Mouse (Mus musculus): ENCODE results near the gene Pitpnb.

Pitpnb gene

DNA sequence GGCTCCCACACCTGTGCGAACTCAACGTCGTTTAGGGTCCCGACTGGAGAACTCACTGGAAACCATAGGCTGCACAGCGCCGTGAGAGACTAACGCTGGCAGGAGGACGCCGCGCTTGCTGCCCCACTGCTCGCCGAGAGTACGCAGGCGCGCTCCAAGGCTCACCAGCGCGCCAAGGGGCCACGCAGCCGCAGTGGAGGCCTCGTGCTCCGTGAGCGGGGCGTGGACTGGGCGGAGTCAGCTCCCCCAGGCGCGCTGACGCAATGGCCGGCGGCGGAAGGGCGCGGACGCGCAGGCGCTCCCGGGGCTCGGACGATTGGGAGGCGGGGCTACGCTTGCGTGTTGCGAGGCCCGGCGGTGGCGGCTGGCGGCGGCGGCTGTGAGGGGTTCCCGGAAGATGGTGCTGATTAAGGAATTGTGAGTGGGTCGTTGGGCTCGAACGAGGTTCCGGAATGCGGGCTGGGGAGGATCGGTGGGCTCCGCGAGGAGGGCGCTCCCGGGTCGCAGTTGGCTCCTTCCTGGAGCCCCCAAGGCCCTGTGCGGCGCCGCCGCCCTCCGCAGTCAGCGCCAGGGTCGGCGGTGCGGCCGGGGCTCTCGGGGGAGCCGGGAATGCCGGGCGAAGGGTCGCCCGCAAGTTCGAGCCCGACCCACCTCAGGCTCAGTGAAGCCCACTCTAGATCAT lies at the start of gene Pitpnb:
Gene Pitpnb (plus strand): TSS at position 347 of the 682 bp plus-strand sequence.
- peak; percentile 95 for DNase-seq (ENCODE audit: low read depth, low spot score)

DNA sequence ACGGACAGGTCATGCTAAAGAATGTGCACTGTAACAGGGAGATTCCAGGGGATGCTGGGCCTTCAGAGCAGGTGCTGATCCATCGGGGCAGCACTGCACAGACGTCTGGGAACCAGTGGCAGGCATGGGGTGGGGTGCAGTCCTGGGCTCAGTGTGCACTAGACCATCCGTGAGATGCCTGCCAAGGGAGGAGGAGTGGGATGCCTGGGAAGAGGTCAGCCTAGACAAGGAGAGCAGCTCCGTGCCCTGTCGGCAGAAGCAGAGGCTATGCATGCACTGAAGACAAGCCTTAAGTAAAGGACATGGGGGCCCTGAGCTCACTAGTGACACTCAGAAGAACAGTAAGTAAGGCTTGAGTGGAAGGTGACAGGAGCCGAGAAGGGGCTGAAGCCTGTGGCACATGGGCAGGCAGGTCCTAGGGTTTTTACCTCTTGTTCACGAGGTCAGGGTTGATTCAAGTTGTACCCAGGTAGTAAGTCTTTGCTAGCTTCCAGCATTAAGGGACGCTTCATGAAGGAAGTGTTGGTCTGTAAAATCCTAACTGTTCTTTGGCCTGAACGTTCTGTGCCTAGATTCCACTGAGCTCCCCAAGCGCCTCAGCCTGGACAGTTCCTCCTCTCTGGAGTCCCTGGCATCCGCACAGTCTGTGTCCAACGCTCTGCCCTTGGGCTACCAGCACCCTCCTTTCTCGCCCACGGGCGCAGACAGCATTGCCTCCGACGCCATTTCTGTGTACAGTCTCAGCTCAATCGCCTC lies 46.0 kb upstream of the Pitpnb start:
- no peak for DNase-seq (ENCODE audit: low read depth, low spot score)

DNA sequence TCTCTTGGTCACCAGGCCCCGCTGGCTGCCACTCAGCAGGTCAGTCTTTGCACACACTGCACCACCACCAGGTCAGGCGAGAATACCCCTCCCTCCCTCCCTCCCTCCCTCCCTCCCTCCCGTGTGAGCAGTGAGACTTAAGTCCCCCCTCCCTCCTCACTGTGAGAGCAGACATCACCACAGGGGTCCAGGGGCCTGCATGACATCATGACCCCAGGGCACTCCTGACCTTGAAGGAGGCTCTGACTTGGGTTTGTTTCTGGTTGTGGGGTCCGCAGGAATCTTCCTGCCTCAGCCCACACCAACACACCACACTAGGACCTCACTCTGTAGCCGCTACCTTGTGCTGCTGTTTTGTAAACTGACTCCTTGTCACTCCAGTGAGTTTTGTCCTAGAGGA lies 43.0 kb upstream of the Pitpnb start:
- no peak for DNase-seq (ENCODE audit: low read depth, low spot score)

DNA sequence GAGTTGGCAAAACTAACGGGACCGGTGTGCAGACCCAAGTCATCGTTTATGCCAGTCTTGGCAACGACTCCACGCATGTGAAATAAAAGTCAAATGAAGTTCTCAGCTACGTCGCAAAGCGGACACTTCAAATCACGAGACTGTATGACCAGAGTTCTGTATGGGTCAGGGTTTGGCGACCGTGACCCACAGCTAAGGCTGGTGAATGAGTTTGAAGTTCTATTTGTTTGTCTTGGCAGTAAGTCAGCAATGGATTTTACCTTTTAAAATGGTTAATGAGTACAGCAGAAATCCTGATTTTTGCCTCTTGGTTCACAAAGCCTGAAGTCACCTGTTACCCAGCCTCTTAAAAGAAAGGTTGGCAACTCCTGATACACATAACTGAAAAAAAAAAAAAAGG lies 42.1 kb upstream of the Pitpnb start:
- no peak for DNase-seq (ENCODE audit: low read depth, low spot score)

DNA sequence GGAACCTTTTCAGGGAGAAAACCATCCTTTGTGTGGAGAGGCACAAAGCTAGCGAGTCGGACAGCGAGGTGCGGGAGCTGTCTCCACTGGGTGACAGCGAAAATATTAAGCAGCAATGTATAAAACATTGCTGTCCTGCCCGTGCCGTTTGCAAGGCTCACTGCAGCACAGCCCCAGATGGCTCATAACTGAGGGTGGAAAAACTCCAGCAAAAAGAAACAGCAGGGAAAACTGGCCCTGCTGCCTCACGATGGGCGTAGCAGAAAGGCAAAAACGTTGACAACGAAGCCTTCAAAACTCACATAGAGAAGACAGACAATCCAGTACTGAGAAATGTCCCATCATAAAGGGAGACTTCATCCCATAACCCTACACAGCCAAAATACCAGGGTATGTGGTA lies 40.5 kb upstream of the Pitpnb start:
- no peak for DNase-seq (ENCODE audit: low read depth, low spot score)

GRCm38 (mm10) chr5:111291639-111292038 lies 38.9 kb upstream of the Pitpnb start:
- no peak for DNase-seq (ENCODE audit: low read depth, low spot score)

- no peak for DNase-seq (ENCODE audit: low read depth, low spot score)
These were observed 32.8 kb upstream of the Pitpnb start for GRCm38 (mm10) chr5:111297801-111298200.

GRCm38 (mm10) chr5:111298706-111299105 lies 31.9 kb upstream of the Pitpnb start:
- DNase-seq (ENCODE audit: low read depth, low spot score): no peak

DNA sequence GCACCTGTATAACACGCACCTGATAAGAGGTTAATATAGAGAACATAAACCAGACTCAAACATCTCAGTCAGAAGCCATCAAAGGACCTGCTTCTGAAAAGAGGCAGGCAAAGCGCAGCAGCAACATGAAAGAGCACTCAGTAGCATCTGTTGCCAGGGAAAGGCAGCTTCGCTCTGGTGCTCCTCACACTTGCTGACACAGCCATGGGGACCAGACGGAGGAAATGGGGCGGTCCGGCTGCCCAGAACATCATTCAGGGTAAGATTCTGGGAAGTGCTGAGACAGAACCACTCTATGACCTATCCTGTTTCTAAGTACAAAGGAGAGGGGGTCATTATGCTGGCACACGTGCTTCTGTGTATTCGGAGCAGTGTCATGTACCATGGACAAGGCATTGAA lies 29.8 kb upstream of the Pitpnb start:
- no peak for DNase-seq (ENCODE audit: low read depth, low spot score)

DNA sequence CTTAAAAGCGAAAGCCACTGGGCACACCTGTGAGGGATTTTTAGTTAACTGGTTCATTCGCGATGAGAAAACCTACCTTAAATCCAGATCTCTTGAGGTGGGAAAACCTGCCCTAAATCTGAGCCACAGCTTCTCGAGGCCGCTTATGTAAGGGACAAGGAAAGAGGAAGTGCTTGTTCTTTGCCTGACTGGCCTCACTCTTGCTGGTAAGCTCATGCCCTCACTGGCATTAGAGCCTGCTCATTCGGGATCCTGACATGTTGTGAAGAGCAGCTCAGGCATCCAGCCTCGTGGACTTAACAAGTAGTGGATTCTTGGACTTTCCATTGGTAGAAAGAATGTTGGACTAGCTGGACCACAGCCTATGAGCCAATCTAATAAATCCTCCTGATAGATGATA lies 28.8 kb upstream of the Pitpnb start:
- no peak for DNase-seq (ENCODE audit: low read depth, low spot score)

- no peak for DNase-seq (ENCODE audit: low read depth, low spot score)
These were observed 25.8 kb upstream of the Pitpnb start for GRCm38 (mm10) chr5:111304730-111305129.

DNA sequence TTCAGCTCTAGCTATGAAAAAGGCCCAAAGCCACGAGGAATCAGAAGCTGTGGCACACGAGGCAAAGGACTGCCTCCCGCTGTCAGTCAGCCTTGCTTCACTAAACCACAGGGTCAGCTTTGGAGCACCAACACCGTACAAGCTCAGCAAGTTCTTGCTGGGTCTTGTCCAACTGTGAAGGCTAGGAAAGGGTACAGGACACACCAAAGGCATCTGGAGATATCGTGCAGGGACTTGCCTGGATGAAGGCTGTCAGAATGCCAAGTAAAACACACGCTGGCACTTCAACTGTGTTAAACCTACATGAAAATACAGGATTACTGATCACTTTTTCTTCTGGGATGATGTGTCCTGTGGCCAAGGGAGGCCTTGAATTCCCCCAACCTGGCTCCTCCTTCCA lies 20.4 kb upstream of the Pitpnb start:
- DNase-seq (ENCODE audit: low read depth, low spot score): no peak

DNA sequence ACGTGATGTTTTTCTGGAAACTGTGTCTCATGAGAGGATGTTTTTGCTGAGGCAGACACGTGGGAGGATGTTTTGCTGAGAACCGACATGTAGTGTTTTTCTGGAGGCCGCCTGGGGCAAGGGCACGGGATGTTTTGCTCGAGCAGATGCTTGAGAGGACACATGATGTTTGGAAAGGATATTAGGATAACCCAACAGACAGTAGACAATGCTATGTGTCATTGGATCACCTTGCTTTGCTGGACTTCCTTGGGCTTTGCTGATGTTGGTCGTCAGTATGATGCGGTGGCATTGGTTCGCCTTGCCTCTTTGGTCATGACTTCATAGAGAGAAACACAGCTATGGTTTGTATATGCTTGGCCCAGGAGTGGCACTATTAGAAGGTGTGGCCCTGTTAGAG lies 16.7 kb upstream of the Pitpnb start:
- DNase-seq (ENCODE audit: low read depth, low spot score): no peak

GRCm38 (mm10) chr5:111315061-111315460 lies 15.5 kb upstream of the Pitpnb start:
- no peak for DNase-seq (ENCODE audit: low read depth, low spot score)

DNA sequence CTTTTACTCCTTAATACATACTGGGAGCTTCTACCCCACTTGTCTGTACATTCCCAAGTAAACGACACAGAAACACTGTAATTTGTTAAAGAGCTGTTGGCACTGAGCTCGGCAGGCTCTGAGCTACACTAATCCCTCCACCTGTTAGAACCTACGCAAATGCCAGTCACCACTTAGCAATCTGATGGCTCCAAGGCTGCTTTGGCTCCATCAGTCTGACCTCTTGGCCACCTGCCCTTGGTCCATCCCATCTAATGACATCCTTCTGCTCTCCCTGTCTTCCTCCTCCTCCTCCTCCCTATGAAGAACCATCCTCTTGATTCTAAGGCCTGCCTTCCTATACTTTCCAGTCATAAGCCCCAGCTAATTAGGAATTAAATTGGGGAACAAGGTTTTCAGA lies 13.0 kb upstream of the Pitpnb start:
- no peak for DNase-seq (ENCODE audit: low read depth, low spot score)

DNA sequence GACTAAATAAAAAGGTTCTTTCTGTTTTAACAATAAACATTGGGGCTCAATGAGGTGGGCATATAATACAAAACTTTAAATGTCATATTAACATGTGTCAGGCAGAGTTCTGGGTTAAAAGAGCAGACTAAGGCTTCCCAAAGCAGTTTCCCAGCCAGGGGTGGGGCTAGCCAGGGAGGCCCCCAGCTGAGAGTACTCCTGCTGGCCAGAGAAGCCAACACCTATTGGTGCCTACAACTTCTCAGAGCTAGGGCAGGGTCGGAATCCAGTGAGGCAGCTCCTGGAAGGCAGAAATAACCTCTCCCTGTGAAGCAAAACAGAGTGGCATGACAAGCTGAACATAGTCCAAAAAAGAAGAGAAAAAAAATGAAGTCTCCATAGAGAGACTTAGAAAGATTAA lies 11.6 kb upstream of the Pitpnb start:
- no peak for DNase-seq (ENCODE audit: low read depth, low spot score)

DNA sequence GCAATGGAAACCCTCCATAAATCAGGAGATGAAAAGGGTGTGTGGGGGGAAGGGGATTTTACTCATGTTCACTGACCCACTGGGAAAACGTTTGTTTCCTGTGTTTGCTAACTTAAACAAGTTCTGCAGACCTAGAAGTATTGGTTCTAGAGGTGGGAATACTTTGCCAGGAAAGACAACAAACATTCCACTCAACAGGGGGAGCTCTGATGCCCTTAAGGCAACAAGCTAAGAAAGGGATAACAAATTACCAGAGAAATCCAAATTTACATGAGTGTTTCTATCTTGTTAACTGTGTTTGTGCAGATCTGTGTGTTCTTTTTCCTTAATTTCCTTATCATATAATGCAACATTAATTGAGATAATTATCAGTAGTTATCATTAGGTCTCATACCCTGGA lies 4.8 kb upstream of the Pitpnb start:
- DNase-seq (ENCODE audit: low read depth, low spot score): no peak

DNA sequence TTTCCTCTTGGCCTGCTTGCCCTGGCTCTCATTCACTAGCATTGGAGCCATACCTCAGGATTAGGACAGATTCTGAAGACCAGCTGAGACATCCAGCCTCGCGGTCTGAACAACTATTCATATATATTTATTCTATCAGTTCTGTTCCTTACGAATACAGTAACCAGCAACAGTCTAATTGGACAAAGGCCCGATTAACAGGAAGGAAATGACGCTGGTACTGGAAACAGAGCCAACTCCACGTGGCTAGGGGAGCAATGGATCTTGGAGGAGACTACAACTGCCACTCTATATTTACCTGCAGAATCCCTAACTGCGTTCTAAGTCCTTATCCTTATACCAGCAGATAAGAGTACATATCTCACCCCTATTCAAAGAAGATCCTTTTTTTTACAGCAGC lies 3.1 kb upstream of the Pitpnb start:
- no peak for DNase-seq (ENCODE audit: low read depth, low spot score)

DNA sequence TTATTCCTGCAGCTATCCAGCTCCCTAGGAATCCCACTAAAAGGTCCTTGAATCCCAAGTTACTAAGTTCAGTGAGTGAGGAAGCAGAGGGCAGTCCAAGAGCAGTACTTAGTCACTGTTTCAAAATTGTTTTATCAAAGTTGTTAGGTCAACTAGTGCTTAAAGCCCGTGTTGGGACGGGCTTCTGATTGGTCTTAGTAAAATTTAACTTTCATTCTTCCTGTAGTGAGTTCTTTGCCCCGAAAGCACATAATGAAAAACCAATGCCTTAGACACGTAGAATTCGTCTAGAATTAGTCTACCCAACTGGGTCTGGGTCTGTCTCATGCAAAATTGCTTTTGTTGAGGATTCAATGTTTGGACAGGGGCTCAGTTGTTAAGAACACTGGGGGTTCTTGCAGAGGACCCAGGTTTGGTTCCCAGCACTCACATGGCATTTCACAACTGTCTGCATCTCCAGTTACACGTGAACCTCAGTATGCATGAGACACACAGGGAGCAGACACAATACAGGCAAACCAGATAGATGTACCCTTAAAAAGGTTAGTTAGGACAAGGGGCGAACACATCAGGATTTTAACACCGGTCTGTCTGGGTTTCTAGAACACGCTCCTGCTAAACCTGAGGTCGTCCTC lies 664 bp upstream of the Pitpnb start:
- peak; percentile 15 for DNase-seq (ENCODE audit: low read depth, low spot score)

DNA sequence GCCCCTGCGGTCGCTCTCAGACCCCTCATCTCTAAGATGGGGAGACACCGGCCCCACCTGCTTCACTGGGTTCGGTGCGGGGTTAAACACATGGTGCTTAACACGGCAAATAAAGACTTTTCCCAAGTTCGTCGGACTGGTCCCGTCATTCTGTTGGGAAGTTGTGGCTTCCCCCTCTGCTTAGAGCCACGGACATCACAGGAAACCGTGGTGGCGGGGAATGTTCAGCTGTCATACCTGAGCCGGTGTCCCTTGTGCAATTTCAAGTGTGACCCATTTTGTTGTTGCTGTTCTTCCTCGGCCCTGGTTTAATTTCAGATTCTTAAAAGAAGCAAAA lies 504 bp downstream of the Pitpnb start:
- peak; percentile 21 for DNase-seq (ENCODE audit: low read depth, low spot score)

DNA sequence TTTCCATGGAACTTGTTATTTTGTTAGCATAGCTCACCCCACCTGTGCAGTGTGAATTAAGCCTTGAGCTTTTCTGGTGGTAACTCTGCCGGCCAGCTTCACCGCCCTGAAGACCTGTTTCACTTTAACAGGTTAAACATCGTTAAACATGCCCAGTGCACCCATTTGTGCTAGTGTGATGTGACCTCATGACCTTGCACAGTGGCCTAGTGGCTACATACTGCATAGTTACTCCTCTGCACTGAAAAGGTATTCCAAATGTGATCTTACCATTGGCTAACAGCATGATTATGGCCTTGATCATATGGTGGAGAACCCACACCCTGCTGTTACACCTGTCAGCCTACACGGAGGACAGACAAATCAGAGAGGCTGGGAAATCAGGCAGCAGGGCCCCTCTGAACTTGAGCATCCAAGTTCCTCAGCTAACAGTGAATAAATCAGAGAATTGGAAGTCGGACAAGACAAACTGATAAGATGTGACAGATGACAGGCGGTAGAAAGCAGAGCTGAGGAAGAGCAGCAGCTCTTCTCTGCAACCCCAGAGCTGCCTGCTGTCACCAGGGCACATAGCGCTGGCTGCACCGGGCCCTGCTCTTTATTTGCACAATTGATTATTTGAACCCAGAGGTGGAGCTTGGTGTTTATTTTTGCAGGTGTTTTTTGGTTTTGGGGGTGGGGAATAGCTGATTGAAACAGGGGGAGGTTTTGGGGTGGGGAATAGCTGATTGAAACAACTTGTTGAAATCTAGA lies 5.6 kb downstream of the Pitpnb start:
- DNase-seq (ENCODE audit: low read depth, low spot score): no peak

GRCm38 (mm10) chr5:111341609-111342008 lies 11.0 kb downstream of the Pitpnb start:
- DNase-seq (ENCODE audit: low read depth, low spot score): peak; percentile 20

Data from c-Kit-negative CD71-positive TER-119-positive erythroid progenitor cells, embryonic 14.5 days (primary cell).